Mouse (Mus musculus): ENCODE data around the gene Sult1b1. TPM values are rescaled to one million over a fixed set of nuclear protein-coding genes. Genes with fewer than 3 reads are reported as not detected.
"Not testable (repeated sequence)": the region's sequence is repeated elsewhere in the genome, so short reads cannot be mapped to it uniquely, and the experiment has no call there.

Sult1b1 gene
- polyA plus RNA-seq, 1 experiment from 2014 or later, result not detected

DNA sequence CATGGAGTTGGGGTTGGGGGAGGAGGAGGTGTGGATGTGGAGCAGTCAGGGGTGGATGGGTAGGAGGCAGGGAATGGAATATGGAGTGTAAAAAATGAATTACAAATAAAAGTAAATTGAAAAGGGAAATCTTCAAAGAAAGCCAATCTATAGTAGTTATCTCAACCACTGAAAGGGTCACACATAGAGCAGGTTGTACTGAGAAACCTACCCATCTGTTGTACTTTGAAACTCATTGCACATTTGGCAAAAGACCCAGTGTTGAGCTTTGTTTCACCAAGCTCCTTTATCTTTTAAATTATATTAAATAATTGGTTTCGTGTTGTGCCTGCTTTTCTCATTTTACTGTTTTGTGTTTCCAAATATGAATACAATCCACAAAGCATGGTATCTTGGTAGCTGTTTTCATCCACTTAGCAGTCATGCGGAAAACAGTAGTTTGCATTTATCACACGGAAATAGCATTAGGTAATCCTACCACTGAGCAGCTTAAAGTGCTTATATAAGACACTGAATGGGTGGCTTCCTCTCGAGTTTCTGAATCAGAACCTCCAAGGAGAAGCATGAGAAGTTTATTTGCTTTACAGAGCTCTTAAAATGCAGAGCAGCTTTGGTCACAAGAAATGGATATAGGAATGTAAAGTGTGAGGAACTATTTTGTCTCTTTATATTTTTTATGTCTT is 32.1 kb downstream of the Sult1b1 start:
- Histone ChIP-seq H3K36me3 (no peaks in the 10 kb centered on the region), H3K27ac (no peak overlapping the region), H3K27me3 (ENCODE audit: low read depth, poor library complexity, severe bottlenecking) (no peaks in the 10 kb centered on the region), H3K9me3 (replicated peaks) (no peaks in the 10 kb centered on the region), H3K4me3 (no peak overlapping the region), H3K4me1 (no peaks in the 10 kb centered on the region)
- 72% methylated on average over 4 of the region's 4 CpGs for WGBS
- no peak for DNase-seq (ENCODE audit: low spot score)

DNA sequence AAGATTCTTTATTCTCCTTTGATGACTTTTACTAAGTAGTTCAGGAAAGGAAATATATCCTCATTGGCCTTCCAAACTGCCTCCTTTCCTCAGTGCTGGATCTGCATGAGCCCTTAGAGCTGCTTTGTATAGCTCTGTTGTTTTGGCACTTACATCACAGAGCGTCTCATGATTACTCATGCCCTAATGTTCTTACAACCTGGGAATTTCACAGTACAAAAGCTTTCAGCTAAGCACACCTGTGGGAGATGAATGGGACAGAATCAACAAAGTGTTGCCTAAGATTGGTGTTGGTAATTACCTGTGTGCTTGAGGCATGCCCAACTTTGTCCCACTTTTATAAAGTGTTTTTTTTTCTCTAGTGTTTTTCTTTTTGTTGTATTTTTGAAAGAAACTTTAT is 35.3 kb downstream of the Sult1b1 start:
- WGBS, result 79% methylated on average over 1 of the region's 1 CpGs
- Histone ChIP-seq H3K4me1 (no peaks in the 10 kb centered on the region), H3K4me3 (no peak overlapping the region), H3K36me3 (no peaks in the 10 kb centered on the region), H3K27me3 (ENCODE audit: low read depth, poor library complexity, severe bottlenecking) (no peaks in the 10 kb centered on the region), H3K27ac (no peak overlapping the region), H3K9me3 (replicated peaks) (no peaks in the 10 kb centered on the region)
- no peak for DNase-seq (ENCODE audit: low spot score)

DNA sequence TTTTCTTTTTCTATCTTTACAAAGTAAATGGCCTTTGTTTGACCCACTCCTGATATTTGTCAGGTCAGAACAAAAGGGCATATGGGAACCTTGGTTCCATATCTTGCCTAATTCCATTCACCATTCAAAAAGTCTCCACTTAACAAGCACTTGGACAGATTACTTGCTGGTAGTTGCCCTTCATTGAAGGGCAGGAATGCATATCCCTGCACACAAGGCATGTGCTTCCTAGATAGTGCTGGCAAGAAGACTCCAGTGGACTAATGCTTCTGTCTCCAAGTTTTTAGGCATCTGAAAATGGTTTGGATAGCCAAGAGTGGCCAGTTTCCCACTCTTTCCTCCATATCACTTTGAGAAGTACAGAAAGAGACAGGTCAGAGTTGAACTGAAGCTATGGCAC is 38.7 kb downstream of the Sult1b1 start:
- H3K4me1 ChIP-seq, result no peaks in the 10 kb centered on the region
- H3K9me3 ChIP-seq (replicated peaks), result no peaks in the 10 kb centered on the region
- H3K27me3 ChIP-seq (ENCODE audit: low read depth, poor library complexity, severe bottlenecking), result no peaks in the 10 kb centered on the region
- no peak overlapping the region for H3K4me3 ChIP-seq
- DNase-seq (ENCODE audit: low spot score), result no peak
- no peak overlapping the region for H3K27ac ChIP-seq
- no peaks in the 10 kb centered on the region for H3K36me3 ChIP-seq

DNA sequence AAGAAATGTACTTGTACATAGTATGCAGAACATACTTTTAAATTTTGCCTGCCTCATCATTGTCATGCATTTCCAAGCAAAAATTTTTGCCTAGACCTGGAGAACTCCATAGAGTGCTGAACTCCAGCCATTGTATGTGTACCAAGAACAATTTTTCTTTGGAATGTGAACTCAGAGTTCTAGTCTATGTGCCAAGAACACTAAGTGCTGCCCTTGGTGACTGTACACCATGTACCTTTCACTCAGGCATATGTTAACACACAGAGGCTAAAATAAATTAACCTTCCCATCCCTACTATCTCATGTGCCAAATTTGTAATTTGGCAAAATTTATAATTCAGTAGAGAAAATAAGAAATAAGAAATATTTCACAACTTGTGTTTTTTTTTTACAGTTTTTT is 39.1 kb downstream of the Sult1b1 start:
- no peak for DNase-seq (ENCODE audit: low spot score)

DNA sequence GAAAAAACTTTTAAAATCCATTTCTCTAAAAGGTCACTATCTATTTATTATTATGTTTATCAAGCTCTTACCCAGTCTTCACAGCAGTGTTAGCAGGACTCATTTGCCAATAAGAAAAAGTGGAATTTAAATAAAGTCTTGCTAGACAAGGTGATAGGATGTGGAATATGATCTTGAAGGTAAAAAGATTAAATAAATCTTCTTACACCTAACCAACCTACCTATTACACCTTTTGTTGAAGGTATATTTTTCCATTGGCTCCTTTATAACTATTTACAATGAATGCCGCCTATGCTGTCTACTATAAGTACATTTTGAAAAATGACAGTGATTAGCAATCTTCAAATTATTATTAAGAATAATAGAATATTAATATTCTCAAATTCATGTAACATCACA is 47.2 kb downstream of the Sult1b1 start, which contains the start of gene Ugt2a1:
TSS of gene Ugt2a1 (minus strand) at position 101 of the 400 bp plus-strand sequence.
- H3K36me3 ChIP-seq, result no peaks in the 10 kb centered on the region
- H3K27ac ChIP-seq, result no peak within 1 kb of the TSS
- H3K9me3 ChIP-seq (replicated peaks), result no peaks in the 10 kb centered on the region
- no peak for DNase-seq (ENCODE audit: low spot score)
- no peaks in the 10 kb centered on the region for H3K27me3 ChIP-seq (ENCODE audit: low read depth, poor library complexity, severe bottlenecking)
- no peak within 1 kb of the TSS for H3K4me3 ChIP-seq
- no peaks in the 10 kb centered on the region for H3K4me1 ChIP-seq
- 96% methylated on average over 1 of the region's 1 CpGs for WGBS

More for the DNA sequence above, 39.1 kb downstream of the Sult1b1 start:
- Histone ChIP-seq H3K4me1 (no peaks in the 10 kb centered on the region), H3K36me3 (no peaks in the 10 kb centered on the region), H3K9me3 (replicated peaks) (no peaks in the 10 kb centered on the region), H3K27ac (no peak overlapping the region), H3K27me3 (ENCODE audit: low read depth, poor library complexity, severe bottlenecking) (no peaks in the 10 kb centered on the region), H3K4me3 (no peak overlapping the region)

DNA sequence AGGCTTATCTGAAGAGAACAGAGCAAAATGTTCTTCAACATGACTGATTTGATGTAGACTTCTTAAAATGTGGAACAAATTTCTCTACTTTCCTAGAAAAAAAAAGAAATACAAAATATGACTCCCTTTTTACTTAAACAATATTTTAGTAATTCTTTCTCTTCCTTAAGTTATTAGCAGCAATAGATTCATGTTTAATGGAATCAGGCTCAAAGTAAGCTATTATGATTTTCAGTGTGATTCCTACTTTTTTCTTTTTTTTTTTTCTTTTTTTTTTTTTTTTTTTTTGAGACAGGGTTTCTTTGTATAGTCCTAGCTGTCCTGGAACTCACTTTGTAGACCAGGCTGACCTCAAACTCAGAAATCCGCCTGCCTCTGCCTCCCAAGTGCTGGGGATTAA is 51.3 kb downstream of the Sult1b1 start, which contains the start of gene Gm43638:
TSS of gene Gm43638 (minus strand) at position 101 of the 400 bp plus-strand sequence.
- H3K9me3 ChIP-seq (replicated peaks); H3K4me1 ChIP-seq; H3K4me3 ChIP-seq; H3K36me3 ChIP-seq; DNase-seq (ENCODE audit: low spot score); H3K27ac ChIP-seq; H3K27me3 ChIP-seq (ENCODE audit: low read depth, poor library complexity, severe bottlenecking): not testable (repeated sequence)
- WGBS, result 92% methylated on average over 1 of the region's 1 CpGs

DNA sequence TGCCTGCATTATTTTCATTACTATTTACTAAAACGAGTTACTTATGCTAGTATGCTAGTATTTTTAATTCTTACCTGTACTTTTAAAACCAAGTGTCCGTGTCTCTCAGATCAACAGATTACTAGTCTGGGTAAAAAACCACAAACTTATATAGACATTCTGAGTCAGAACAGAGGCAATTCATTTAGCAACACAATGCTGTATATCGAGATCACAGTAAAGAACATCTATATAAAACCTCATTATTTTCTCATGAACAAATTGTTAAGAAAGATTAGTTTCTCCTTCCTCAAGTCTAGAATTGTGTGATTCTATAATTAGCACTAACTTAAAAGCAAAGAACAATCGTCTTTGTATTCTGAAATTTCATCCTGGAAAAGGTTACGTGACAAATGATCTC is 55.8 kb downstream of the Sult1b1 start, which contains the start of gene Ugt2a2:
TSS of gene Ugt2a2 (minus strand) at position 101 of the 400 bp plus-strand sequence.
- Histone ChIP-seq H3K27ac (no peak within 1 kb of the TSS), H3K4me1 (no peaks in the 10 kb centered on the region), H3K4me3 (no peak within 1 kb of the TSS), H3K9me3 (replicated peaks) (no peaks in the 10 kb centered on the region), H3K27me3 (ENCODE audit: low read depth, poor library complexity, severe bottlenecking) (no peaks in the 10 kb centered on the region), H3K36me3 (no peaks in the 10 kb centered on the region)
- WGBS, result 82% methylated on average over 5 of the region's 5 CpGs
- DNase-seq (ENCODE audit: low spot score), result no peak

Other genes with a start within 250 kb of the Sult1b1 start
- not detected in 2 replicates for gene Ugt2a3, start 201.0 kb downstream of the Sult1b1 start, polyA plus RNA-seq (2016; fragmentation: Nextera tagmentation; extraction: Ambion mirVana)
- gene Ugt2b38, start 114.0 kb downstream of the Sult1b1 start, polyA plus RNA-seq (2016; fragmentation: Nextera tagmentation; extraction: Ambion mirVana), result not detected in 2 replicates
- not detected in 2 replicates for gene Ugt2a2, start 55.9 kb downstream of the Sult1b1 start, polyA plus RNA-seq (2016; fragmentation: Nextera tagmentation; extraction: Ambion mirVana)
- not detected in 2 replicates for gene Gm43638, start 51.4 kb downstream of the Sult1b1 start, polyA plus RNA-seq (2016; fragmentation: Nextera tagmentation; extraction: Ambion mirVana)
- gene Ugt2a1, start 47.3 kb downstream of the Sult1b1 start, polyA plus RNA-seq (2016; fragmentation: Nextera tagmentation; extraction: Ambion mirVana), result not detected in 2 replicates
- not detected in 2 replicates for gene Sult1d1, start 30.8 kb upstream of the Sult1b1 start, polyA plus RNA-seq (2016; fragmentation: Nextera tagmentation; extraction: Ambion mirVana)
- gene Sult1e1, start 53.4 kb upstream of the Sult1b1 start, polyA plus RNA-seq (2016; fragmentation: Nextera tagmentation; extraction: Ambion mirVana), result not detected in 2 replicates
- not detected in 2 replicates for gene Csn1s1, start 128.0 kb upstream of the Sult1b1 start, polyA plus RNA-seq (2016; fragmentation: Nextera tagmentation; extraction: Ambion mirVana)
- gene Csn2, start 161.4 kb upstream of the Sult1b1 start, polyA plus RNA-seq (2016; fragmentation: Nextera tagmentation; extraction: Ambion mirVana), result not detected in 2 replicates
- gene Csn1s2a, start 236.4 kb upstream of the Sult1b1 start, polyA plus RNA-seq (2016; fragmentation: Nextera tagmentation; extraction: Ambion mirVana), result not detected in 2 replicates

Measured in limb, embryonic 10.5 days (tissue).